Mouse (Mus musculus): ENCODE results near the gene Adprm. TPM values are rescaled to one million over a fixed set of nuclear protein-coding genes. Genes with fewer than 3 reads are reported as not detected.

Gene Adprm
- 15.9 TPM for polyA plus RNA-seq (2014; fragmentation: Illumina TruSeq; extraction: RNeasy Lipid Tissue Mini Kit (QIAGEN cat#74804); ENCODE audit: low read depth, low replicate concordance)

DNA sequence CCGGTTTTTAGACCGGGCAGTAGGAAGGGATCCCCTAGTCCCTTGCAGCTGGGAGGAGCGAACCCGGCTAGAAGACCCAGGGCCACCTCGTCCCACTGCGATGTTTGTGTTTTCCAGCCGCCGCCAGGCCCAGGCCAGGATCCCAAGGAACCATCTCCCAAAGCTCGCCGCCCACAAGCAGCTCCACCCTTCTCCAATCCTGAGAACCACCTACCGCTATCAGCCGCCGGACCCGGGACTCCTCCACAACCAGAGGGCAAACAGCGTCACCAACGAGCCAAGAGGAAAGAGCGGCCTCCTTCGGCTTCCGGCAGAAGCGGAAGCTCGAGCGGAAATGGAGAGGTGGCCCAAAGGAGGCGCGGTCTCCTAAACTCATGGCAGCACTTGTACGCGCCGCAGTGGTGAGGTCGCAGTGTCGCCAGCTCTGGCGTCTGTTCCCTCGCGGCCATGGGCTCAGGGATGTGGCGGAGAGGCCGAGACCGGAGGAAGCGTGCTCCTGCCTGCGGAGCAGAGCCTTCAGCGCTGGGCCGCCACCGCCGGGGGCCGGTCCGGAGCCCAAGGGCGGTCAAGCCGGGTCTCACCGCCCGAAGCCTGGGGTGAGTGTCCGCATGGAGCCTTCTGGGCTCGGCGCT, at the start of gene Adprm, which contains the start of gene Sco1:
Gene Adprm (minus strand): TSS at position 274 of the 632 bp plus-strand sequence.
Gene Sco1 (plus strand): TSS at position 350 of the 632 bp plus-strand sequence.

DNA sequence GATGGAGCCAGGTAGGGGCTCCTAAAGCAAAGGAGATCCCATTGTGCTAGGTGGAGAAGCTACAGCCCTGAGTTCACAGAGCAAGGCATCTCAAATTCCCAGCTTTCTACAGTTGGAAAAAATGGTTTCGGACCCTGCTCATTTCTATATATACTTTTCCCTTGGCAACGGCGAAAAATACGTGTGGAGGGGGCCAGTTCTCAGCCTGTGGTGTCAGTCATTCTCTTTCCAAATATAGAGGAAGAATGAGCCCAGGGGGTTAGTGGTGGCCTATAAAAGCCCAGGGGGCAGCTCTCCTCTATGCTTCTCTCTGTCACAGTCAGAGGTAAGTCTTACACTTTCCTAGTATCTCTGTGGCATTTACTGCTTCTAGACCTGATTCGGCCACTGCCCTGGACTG, 25.6 kb upstream of the Adprm start, which contains the start of gene Myh3:
Gene Myh3 (plus strand): TSS at position 301 of the 400 bp plus-strand sequence.

DNA sequence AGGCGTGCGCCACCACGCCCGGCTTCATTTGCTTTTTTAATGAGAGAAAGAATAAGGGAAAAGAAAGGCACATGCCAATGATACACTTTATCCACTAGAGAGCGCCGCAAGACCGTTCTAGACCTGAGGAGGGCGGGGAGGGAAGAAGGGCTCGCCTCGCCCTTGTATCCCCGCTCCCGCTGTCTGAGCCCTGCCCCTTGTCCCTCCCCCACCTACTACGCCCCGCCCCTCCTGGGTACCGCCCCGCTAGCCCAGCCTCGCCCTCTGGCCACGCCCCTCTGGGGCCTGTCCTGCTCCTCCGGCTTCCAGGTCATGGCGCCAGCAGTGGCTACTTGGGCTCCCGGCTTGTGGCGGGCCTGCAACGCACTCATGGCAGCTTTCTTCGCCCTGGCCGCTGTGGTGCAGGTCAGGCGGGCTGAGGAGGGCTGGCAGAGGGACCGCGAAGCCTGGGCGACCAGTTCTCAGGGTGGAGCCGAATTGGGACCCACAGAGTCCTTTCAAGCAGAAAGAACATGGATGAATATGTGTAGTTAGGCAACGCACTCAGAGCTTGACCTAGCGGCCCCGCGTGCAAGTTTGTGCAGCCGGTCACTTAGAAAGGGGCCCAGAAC, 27.4 kb downstream of the Adprm start, which contains the start of gene Tmem220:
Gene Tmem220 (plus strand): TSS at position 288 of the 611 bp plus-strand sequence.

Other genes with a start within 250 kb of the Adprm start
- not detected for gene Pirt, start 140.6 kb downstream of the Adprm start, polyA plus RNA-seq (2014; fragmentation: Illumina TruSeq; extraction: RNeasy Lipid Tissue Mini Kit (QIAGEN cat#74804); ENCODE audit: low read depth, low replicate concordance)
- gene Tmem238l, start 96.0 kb downstream of the Adprm start, polyA plus RNA-seq (2014; fragmentation: Illumina TruSeq; extraction: RNeasy Lipid Tissue Mini Kit (QIAGEN cat#74804); ENCODE audit: low read depth, low replicate concordance): not detected
- 0.76 TPM for gene Tmem220, start 27.4 kb downstream of the Adprm start, polyA plus RNA-seq (2014; fragmentation: Illumina TruSeq; extraction: RNeasy Lipid Tissue Mini Kit (QIAGEN cat#74804); ENCODE audit: low read depth, low replicate concordance)
- gene Sco1, start 76 bp upstream of the Adprm start, polyA plus RNA-seq (2014; fragmentation: Illumina TruSeq; extraction: RNeasy Lipid Tissue Mini Kit (QIAGEN cat#74804); ENCODE audit: low read depth, low replicate concordance): 8.9 TPM
- 0.04 TPM for gene Myh3, start 25.7 kb upstream of the Adprm start, polyA plus RNA-seq (2014; fragmentation: Illumina TruSeq; extraction: RNeasy Lipid Tissue Mini Kit (QIAGEN cat#74804); ENCODE audit: low read depth, low replicate concordance)
- gene Myh2, start 118.4 kb upstream of the Adprm start, polyA plus RNA-seq (2014; fragmentation: Illumina TruSeq; extraction: RNeasy Lipid Tissue Mini Kit (QIAGEN cat#74804); ENCODE audit: low read depth, low replicate concordance): not detected
- 0.42 TPM for gene Myh1, start 147.5 kb upstream of the Adprm start, polyA plus RNA-seq (2014; fragmentation: Illumina TruSeq; extraction: RNeasy Lipid Tissue Mini Kit (QIAGEN cat#74804); ENCODE audit: low read depth, low replicate concordance)
- not detected for gene Myh4, start 185.4 kb upstream of the Adprm start, polyA plus RNA-seq (2014; fragmentation: Illumina TruSeq; extraction: RNeasy Lipid Tissue Mini Kit (QIAGEN cat#74804); ENCODE audit: low read depth, low replicate concordance)
- not detected for gene Myh8, start 224.5 kb upstream of the Adprm start, polyA plus RNA-seq (2014; fragmentation: Illumina TruSeq; extraction: RNeasy Lipid Tissue Mini Kit (QIAGEN cat#74804); ENCODE audit: low read depth, low replicate concordance)